Mouse (Mus musculus) bone marrow, adult 2 months (tissue): ENCODE results near the gene Il12rb1.

Experiments used
- CTCF ChIP-seq: fragments of 200-500 bp; IDR thresholded peaks from 2 replicates; pipeline ENCODE4 v1.5.1; 2011; ENCODE audit warnings: low read length, control low read depth; ENCODE audit not compliant: control insufficient read depth, insufficient read depth
- POLR2A ChIP-seq: fragments of 200-500 bp; IDR thresholded peaks from 2 replicates; pipeline ENCODE4 v1.6.1; 2011; ENCODE audit warnings: low read depth, mild to moderate bottlenecking, control low read depth, low read length, borderline replicate concordance; ENCODE audit not compliant: control insufficient read depth

DNA sequence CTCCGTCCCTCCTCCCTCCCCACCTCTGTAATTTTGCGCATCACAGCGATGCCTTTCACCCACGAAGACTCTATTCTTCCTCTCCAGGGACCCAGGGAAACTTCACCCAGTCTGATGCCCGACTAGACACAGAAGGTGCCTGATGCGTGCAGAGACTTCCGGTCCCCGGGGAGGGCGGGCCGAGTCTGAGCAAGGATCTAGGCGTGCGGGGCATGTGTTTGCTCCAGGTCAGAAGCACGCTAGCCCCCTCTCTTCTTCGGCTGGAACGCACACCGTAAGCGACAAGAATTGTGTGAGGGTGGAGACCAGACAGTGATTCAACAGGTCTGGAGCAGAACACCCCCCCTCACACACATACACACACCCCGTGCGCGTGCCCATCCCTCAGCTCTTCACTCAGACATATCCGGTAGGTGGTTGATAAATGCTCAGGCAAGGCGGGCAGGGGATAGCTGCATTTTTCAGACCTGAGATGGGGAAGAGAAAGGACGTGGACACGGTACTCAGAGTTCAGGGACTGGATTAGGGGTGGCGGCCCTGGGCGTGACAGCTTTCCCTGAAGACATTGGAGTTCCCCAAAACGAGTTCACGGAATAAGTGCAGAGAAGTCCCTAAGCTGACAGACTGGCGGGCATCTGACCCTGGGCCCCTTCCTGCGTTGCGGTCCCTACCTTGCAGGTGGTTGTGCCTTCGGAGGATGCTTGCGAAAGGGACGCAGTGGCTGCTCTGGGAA is 42.2 kb upstream of the Il12rb1 start:
- TF ChIP-seq POLR2A (peak; percentile 36; the same call in 1 of the 2 replicates), CTCF (no peak)
